Mouse (Mus musculus): ENCODE data around the gene Htt. TPM values are rescaled to one million over a fixed set of nuclear protein-coding genes. Genes with fewer than 3 reads are reported as not detected.
"Not testable (repeated sequence)": the region's sequence is repeated elsewhere in the genome, so short reads cannot be mapped to it uniquely, and the experiment has no call there.

Gene Htt
- total RNA-seq (2021) = 35.4 and 37.6 TPM in 2 replicates
- long read RNA-seq, partial matches to known transcripts = 3 of 6 reads
- long read RNA-seq, other reads (novel, unspliced or antisense) = 3 of 6 reads

DNA sequence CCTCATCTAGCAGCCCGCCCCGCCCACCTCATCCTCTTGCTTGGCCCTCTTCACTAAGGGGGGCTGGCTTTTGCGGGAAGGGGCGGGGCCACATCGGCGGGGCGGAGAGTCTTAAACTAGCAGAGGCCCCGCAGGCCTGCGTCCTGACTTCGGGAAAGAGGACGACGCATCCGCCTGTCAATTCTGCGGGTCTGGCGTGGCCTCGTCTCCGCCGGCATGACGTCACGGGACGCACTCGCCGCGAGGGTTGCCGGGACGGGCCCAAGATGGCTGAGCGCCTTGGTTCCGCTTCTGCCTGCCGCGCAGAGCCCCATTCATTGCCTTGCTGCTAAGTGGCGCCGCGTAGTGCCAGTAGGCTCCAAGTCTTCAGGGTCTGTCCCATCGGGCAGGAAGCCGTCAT is at the start of gene Htt:
Gene Htt (plus strand): TSS at position 232 of the 400 bp plus-strand sequence.
- peak; percentile 97 for DNase-seq

DNA sequence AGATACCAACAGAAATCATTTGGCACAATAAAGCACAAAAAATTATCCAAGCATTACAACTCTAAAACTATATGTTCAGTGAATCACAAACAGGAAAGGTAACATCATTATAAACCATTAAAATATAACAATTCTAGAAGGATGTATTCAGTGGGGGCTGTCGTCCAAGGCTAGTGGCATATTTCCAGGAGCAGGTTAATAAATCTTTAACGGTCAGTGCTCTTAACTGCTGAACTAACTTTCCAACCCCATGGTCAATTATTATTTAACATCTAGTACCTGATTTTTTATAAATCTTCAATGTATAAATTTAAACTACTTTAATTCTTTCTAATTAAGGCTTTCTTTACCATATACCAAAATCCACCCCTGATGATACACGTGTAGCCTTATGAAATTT is 47.2 kb upstream of the Htt start:
- not testable (repeated sequence) for DNase-seq

DNA sequence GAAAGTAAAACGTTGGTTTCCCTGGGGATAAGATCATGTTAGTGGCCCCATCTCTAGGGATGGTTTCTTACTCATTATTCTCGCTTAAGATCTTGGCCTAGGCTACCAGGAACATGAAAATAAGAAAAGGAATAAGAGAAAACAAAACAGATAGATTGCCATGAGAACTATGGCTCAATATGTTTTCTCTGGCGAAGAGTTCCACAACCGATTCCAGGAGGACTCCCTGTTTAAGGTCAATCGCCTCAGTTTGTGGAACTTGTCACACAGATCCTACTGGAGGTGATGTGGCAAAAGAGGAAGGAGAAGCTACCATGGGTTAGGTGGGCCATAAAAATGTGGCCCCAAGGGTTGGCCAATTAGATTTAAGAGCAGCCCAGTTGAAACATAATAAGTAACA is 46.7 kb upstream of the Htt start:
- no peak for DNase-seq

DNA sequence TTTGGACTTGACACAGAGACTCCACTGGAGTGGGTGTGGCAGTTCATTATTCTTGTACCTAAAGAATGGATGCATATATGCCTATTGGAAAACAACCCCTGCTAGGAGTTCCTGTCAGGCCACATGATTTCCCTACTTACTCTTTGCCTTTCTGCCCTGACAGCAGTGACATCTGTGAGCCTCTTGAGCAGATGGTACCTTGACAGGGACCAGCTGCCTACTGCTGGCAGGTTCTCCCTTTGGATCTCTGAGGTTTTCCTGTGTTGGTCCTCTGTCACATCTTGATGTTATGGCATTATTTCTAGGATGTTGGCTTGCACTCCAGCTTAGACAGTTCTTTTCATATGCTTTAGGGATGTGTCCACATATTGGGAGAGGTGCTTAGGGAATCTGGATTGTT is 32.4 kb upstream of the Htt start:
- DNase-seq = no peak

DNA sequence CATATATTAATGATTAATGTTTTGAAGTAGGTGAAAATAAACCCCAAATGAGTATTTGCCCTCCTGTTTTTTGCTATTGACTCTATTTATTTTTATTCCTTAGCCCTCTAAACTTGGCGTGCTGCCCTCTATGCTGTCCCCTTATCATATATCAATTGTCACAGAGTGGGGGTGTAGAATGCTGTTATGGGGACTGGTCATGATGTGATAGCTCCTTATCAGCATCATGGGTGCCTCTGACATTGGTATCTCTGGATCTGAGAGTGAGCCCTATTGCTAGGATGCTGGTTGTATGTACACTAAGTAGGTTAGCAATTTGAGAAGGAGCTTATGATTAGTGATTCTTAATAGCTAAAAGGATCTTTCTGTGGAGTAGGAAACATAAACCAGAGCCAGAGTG is 31.3 kb upstream of the Htt start:
- no peak for DNase-seq

DNA sequence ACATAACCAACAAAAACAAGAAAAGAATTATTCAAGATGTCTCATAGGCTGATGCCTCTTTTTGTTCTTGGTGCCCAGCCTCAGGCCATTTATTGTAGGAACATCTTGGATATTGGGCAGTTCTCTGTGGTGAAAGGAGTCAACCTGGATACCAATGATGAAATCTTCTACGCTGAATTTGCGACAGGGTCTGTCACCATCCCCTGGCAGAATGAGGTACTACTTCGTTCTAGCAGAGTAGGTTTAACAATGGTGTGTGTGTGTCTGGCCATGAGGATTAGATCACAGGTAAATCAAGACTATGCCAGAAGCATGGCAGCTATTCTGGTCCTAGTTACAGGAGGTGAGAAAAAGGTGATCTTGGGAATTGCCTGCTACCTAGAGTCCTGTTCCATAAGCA is 10.1 kb upstream of the Htt start:
- DNase-seq = no peak

DNA sequence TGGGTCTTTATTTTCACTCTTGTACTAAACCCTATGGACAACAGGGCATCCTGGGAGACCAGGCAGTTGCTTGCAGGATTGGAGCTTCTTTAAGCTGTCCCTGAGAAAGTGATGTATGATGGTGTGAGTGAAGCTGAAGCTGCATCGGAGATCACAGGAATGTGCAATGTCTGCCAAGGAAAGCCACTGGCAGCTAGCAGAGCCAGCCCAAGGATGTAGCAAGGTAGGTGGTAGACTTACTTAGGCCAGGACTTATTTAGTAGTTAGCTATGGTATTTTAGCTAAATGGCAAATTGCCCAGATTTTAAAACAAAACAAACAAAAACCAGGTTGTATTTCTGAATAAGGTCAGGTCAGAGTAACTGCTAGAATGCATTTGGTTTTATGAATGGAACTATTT is 2.8 kb upstream of the Htt start:
- DNase-seq = no peak

DNA sequence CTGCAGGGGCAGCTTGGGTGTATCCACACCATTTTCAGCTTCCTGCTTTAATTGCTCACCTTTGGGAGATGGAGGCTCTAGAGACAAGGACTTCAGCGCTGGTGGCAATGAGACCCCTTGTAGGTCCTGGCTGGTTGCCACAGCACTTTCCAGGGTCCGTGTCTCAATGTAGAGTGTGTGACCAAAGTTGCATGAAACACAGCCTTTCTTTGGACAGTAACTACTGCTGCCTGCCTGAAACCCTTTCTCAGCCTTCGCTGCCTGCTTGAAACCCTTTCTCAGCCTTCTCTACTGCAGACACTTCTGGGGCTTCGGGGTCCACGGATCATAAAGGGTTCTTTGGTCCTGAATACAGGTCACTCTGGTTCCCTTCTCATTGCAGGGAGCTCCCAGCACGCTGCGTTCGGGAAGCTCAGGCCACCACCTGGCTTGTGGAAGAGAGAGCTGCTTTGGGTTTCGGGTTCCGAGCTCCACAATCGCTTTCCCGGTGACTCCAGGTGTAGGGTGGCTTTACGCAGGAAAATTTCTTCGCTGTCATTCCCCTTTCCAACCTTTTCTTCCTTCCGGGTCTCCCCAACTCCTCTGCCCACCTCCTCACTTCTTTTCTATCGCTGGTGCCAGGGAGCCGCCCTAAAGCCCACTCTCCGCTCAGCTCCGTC is 561 bp upstream of the Htt start:
- no peak for DNase-seq

DNA sequence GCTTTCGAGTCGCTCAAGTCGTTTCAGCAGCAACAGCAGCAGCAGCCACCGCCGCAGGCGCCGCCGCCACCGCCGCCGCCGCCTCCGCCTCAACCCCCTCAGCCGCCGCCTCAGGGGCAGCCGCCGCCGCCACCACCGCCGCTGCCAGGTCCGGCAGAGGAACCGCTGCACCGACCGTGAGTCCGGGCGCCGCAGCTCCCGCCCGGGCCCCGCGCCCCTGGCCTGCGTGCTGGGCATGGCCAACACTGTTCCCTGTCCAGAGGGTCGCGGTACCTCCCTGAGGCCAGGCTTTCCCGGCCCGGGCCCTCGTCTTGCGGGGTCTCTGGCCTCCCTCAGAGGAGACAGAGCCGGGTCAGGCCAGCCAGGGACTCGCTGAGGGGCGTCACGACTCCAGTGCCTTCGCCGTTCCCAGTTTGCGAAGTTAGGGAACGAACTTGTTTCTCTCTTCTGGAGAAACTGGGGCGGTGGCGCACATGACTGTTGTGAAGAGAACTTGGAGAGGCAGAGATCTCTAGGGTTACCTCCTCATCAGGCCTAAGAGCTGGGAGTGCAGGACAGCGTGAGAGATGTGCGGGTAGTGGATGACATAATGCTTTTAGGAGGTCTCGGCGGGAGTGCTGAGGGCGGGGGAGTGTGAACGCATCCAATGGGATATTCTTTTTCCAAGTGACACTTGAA is 533 bp downstream of the Htt start:
- DNase-seq = peak; percentile 23

DNA sequence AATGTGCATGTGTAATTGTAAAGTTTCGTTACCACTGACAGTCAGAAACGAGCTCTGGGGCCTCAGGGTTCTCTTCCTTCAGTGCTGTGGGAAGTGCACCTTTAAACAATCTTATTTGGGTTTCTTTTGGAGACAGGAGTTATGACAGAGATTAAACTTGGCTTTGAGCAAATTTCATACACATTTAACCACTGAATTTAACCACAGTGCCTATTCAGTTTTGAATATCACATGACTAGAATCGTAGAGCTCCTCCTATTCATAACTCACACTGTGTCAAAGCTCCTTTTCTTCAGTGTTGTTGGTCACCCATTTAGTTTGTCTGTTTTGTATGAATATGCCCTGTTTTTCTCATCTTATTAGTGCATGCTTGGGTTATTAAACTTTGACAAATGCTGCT is 10.3 kb downstream of the Htt start:
- DNase-seq = no peak

DNA sequence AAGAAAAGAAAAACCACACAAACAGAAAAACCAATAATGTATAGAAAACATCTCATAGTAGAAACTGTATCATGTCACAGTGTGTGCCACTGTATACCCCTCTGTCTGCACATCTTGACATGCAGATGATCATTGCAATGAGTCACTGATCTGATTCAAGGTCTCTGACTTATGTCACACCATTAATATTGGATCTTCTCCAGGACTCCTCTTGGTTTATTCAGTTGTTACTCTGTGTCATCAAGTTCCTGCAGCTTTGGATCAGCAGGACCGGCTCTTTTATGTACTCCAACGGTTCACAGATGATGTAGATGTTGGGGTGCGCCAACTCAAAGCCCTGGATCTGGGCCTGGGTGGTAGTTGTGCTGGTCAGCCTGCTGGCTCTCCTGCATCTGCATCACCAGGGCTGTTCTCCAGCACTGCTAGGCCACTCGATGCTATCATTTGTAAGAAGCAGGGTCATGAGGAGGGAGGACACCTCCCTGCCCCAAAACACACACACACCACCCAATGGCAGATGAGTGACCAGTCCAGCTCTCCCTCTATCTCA is 11.2 kb downstream of the Htt start:
- DNase-seq = peak; percentile 25

DNA sequence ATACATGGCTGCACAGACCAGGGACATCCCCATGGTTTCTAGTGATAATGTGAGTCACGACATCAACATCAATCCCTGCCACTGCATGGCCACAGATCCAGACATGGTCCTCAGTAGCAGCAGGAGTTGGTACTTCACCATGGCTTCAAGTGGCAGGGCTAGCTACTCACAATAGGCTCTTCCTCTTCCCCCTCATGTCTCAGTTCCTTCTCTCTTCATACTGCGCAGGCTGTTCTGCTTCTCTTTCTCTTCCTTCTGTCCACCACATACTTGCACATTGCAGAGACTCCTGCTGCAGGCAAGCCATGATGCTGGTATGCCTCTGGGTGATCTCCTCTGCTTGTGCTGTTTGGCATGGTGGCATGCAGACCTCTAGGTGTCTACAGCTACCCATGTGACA is 11.9 kb downstream of the Htt start:
- no peak for DNase-seq

DNA sequence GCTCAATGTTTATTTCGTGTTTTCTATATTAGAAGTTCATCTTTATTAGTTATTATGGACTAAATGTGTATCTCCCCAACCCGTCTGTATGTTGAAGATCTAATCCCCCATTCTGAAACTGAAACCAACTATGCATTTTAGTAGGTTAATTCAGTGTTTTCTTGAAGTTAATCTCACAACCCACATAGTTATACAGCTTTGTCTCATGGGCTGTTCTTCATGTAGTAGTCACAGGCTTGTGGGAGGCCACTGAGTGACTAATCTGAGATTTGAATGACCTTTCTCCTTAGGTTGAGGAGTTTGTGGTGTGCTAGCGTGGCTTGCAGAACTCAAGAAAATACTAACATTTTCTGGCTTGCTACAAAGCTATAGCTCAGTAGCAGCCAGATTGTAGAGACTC is 23.5 kb downstream of the Htt start:
- no peak for DNase-seq

DNA sequence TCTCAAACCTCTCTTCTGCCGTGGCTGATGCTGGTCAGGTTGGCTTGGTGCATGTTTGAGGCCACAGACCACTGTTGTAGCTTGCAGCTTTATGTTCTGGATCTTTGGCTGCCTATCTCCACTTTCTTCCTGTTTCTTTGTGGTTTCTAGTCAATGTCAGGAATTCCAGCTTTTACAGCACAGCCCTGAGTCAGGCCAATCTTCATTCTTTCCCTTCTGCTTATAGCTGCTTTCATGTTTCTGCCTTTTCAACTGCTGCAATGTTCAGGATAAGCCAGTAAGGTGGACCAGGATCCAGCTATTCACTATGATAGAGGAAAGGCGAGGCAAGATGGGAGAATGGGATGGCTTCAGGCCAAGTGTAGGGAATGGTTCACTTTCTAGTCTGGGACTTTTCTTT is 29.6 kb downstream of the Htt start:
- no peak for DNase-seq

DNA sequence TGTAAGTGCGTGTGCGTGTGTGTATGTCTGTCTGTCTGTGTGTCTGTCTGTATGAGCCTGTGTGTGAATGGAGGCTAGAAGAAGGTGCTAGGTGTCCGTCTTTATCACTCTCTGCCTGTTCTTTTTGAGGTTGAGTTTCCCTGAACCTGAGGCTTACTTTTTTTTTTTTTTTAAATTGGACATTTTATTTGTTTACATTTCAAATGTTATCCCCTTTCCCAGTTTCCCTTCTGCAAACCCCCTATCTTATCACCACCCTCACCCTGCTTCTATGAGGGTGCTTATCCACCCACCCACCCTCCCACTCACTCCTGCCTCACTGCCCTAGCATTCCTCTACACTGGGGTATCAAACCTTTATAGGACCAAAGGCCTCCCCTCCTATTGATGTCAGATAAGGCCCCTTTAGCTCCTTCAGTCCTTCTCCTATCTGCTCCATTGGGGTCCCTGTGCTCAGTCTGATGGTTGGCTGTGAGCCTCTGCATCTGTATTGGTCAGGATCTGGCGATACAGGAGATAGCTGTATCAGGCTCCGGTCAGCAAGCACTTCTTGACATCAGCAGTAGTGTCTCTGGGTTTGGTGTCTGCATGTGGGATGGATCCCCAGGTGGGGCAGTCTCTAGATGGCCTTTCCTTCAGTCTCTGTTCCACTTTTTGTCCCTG is 38.9 kb downstream of the Htt start:
- DNase-seq = no peak

DNA sequence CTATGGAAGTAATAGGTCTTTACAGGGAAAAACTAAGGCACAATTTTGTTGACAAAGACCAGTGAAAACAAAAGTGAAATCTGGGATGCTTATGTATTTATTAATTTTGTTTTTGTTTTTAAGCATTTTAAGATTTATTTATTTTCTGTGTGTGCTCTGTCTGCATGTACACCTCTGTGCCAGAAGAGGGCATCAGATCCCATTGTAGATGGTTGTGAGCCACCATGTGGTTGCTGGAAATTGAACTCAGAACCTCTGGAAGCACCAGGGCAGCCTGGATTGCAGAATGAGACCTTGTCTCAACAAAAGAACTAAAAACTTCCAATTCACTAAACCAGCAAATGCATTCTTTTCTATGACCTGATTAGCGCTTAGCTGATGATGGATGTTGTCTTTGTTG is 44.5 kb downstream of the Htt start:
- DNase-seq = no peak

DNA sequence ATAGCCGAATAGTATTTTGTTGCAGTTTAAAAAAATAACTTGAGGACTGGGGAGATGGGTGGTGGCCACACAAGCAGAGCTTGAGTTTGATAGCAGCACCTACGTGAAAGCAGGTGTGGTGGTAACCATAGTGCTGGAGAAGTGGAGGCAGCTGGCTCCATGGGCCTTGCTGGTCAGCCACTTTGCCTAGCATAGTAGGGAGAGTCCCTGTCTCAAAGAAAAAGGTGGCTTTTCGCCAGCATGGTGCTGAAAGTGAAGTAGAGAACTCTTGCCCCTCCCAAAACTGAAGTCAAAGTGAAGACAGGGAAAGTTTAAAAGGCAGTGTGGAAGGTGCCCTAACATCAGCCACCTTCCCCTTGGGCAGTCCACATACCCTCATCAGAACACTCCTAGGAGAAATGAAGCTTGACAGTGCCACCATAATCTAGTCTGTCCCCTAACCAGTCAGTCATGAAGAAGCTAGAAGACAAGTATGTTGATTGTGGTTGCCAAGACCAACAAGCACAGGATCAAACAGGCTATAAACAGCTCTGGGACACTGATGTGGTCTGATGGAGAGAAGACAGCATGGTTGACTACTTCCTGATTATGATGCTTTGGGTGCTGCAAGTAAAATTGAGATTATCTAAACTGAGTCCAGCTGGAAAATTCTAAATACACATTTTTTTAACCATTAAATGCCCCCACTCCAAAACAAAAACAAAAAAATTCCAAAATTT is 61.0 kb downstream of the Htt start:
- DNase-seq = no peak

DNA sequence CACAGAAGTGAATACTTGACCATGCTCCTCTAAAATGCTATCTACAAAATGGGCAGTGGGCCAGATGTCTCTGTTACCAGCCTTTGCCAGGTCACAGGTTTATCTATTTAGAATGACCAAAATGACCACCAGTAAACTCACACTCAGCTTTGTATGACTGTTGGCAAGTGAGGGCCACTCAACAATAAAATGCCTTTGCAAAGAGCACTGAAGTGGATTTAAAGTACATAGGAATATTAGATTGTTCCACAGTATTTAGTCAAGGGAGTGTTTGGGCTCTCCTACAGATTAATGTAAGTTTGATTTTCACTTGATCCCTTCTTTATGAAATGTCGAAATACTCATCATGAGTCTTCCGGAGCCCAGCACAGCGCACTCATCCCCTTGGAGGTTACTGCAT is 92.5 kb downstream of the Htt start:
- no peak for DNase-seq

DNA sequence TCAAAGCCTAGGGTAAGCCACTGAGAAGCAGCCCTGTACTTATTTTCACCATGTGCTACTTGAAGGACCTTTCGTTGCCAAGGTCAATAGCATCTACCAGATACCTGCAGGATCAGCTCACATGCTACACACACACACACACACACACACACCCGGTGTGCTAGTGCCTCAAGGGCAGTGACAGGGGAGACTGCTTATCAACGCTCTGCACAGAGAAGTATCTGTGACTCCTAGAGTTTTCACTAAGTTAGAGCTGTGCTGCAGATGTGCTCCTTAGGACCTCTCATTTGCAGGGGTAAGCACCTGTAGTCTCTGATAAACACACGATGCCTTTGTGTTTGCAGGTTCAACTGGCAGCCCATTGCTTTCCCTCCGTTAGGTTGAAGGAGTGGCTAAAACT is 103.8 kb downstream of the Htt start:
- DNase-seq = no peak

DNA sequence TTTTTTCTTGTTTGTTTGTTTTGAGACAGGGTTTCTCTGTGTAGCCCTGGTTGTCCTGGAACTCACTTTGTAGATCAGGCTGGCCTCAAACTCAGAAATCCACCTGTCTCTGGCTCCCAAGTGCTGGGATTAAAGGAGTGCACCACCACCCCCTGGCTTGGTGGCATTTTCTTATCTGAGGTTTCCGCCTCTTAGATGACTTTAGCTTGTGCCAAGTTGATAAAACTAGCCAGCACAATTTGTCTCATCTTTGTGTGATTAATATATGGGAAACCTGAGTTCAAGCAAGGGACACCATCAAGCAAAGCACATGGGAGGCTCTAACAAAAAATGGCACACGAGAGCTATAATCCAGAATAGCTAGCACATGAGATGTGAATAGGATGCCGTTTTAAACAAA is 118.8 kb downstream of the Htt start:
- DNase-seq = not testable (repeated sequence)

DNA sequence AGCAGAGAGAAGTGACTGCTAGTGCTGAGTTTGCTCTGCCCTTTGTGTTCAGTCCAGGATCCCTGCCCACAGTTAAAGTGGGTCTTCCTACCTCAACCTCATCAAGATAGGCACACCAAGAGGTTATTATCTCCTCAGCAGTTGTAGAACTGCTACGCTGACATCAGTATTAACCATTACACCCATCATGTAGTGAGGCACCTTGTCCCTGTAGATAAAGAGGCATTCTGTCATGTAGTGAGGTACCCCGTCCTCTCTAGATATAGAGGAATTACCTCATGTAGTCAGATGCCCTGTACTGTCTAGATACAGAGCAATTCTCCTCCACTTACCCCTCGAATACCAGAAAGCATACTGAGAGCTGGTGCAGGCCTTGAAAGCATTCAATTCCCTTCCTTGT is 119.5 kb downstream of the Htt start:
- no peak for DNase-seq

DNA sequence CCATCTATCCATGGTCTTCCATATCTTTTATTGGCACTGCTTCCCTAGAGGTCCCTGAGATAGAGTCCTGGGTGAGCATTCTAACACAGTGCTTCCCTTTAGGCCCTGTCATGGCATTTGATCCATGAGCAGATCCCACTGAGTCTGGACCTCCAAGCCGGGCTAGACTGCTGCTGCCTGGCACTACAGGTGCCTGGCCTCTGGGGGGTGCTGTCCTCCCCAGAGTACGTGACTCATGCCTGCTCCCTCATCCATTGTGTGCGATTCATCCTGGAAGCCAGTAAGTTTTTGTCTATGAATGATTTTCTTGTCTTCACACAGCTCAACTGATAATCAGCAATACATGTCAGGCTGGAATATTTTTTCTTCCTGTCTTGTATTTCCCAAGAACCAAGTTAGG is 123.7 kb downstream of the Htt start:
- DNase-seq = no peak

DNA sequence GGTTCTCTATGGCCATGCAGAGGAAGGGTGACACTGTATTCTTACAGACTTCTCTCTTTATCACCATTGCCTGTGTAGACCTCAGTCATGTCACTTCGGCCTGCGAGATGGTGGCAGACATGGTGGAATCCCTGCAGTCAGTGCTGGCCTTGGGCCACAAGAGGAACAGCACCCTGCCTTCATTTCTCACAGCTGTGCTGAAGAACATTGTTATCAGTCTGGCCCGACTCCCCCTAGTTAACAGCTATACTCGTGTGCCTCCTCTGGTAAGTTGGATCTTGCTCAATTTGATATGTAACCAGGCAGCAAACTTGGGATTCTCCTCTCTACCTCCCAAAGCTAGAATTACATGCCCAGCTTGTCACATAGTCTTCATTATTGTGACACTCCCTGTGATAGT is 127.7 kb downstream of the Htt start:
- no peak for DNase-seq

Measured in adrenal gland, postnatal 25 days (tissue).